Mouse (Mus musculus): Measurements from ENCODE around the gene Cox7b. TPM values are rescaled to one million over a fixed set of nuclear protein-coding genes. Genes with fewer than 3 reads are reported as not detected.
"Not testable (repeated sequence)": the region's sequence is repeated elsewhere in the genome, so short reads cannot be mapped to it uniquely, and the experiment has no call there.

Cox7b gene
- polyA plus RNA-seq (2012; rRNA removed): 532 and 542 TPM in 2 replicates

DNA sequence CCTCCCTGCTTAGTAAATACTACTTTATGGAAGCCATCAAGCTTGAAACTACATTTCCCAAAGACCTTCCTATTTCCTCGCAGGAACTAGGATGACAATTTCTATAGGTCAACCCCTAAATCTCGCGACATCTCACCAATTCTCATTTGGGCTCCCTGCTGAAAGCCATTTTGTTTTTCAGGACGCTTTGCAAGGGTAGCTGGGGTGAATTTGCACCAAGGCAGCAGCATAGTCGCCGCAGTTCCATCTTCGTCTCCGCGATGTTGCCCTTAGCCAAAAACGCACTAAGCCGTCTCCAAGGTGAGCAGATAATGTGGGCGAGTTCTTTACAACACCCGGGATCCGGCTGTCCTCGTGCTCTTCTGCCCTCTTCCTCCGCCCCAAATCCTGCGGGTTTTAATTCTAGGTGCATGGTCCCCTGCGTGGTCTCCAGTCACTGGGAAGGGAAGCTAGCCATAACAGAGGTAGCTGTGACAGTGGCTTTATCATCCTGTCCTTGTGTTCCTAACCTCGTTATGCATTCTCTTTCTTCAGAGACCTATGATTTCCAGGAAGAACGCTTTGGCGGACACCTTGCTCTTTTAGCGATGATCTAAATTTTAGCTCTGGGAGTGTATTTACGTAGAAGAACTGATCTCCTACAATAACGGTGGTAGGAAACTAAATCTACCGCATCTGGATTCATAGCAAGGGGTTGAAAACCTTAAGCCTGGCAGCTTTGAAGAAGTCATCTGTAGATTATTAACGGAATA is at the start of gene Cox7b:
Gene Cox7b, plus strand, starts transcription at position 130 of the 752 bp plus-strand sequence.
- TF ChIP-seq POLR2A (IDR thresholded peaks at IDR 0.05; ENCODE audit: low read depth, low read length) (no peak), CTCF (conservative IDR thresholded peaks at IDR 0.05; ENCODE audit: insufficient read depth, insufficient read length, low read depth, low read length) (no peak)
- peak within 1 kb of the TSS; percentile 93 for H3K4me3 ChIP-seq (ENCODE audit: insufficient read depth, low read depth, low read length)
- H3K36me3 ChIP-seq (ENCODE audit: control insufficient read depth, insufficient read depth, low read length): no peaks in the 10 kb centered on the region; the same call in 1 of the 2 replicates
- H3K27me3 ChIP-seq (replicated peaks; ENCODE audit: control insufficient read depth, insufficient read depth, low read length): no peaks in the 10 kb centered on the region
- WGBS: under 1% methylated on average over 26 of the region's 26 CpGs
- H3K27ac ChIP-seq (ENCODE audit: insufficient read depth, low read depth, low read length): peak within 1 kb of the TSS; percentile 96
- peak; percentile 90 for DNase-seq
- H3K4me1 ChIP-seq (ENCODE audit: control insufficient read depth, insufficient read depth, low read length): no peaks in the 10 kb centered on the region; the same call in 1 of the 2 replicates

DNA sequence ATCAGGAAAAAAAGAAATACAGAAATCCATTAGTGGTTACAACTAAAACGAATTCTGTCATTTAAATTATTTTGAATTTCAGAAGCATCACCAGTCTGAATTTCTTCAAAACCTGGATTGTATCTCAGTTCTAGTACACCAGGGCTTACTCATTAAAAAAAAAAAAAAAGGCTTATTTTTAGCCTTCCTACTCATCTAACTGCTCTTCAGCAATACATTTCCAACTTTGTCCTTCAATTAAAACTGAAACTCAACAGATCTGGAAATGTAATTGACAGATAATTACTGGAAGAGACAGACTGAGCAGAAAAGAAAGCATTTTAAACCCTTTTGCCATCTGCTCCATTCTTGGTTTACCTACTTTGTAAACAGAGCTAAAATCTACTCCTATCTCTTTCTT is 13.9 kb upstream of the Cox7b start:
- Histone ChIP-seq H3K27me3 (replicated peaks; ENCODE audit: control insufficient read depth, insufficient read depth, low read length) (no peaks in the 10 kb centered on the region), H3K36me3 (ENCODE audit: control insufficient read depth, insufficient read depth, low read length) (no peaks in the 10 kb centered on the region), H3K27ac (ENCODE audit: insufficient read depth, low read depth, low read length) (no peak overlapping the region), H3K4me3 (ENCODE audit: insufficient read depth, low read depth, low read length) (no peak overlapping the region), H3K4me1 (ENCODE audit: control insufficient read depth, insufficient read depth, low read length) (no peaks in the 10 kb centered on the region)
- no peak for DNase-seq
- 96% methylated on average over 1 of the region's 1 CpGs for WGBS
- TF ChIP-seq POLR2A (IDR thresholded peaks at IDR 0.05; ENCODE audit: low read depth, low read length) (no peak), CTCF (conservative IDR thresholded peaks at IDR 0.05; ENCODE audit: insufficient read depth, insufficient read length, low read depth, low read length) (no peak)

DNA sequence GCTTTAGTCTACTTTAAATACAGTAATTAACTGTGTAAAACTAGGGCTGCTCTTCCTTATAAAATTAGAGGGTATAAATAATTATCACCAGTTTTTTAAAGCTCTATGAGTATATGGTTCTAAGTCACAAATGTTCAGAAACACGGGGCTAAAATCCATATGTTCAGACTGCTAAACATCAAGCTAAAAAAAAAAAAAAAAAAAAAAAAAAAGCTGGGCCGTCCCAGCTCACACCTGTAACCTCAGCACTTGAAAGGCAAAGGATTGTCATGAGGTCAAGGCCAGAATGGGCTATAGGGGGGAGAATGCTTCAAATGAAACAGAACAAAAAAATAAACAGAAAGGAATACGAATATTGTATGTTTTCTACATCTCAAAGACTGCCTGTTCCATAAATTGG is 4.7 kb upstream of the Cox7b start:
- Histone ChIP-seq H3K4me1 (ENCODE audit: control insufficient read depth, insufficient read depth, low read length) (peaks cover 2% of the 10 kb centered on the region; the same call in 1 of the 2 replicates), H3K4me3 (ENCODE audit: insufficient read depth, low read depth, low read length) (peak overlapping the region; percentile 98), H3K36me3 (ENCODE audit: control insufficient read depth, insufficient read depth, low read length) (no peaks in the 10 kb centered on the region), H3K27ac (ENCODE audit: insufficient read depth, low read depth, low read length) (no peak overlapping the region), H3K27me3 (replicated peaks; ENCODE audit: control insufficient read depth, insufficient read depth, low read length) (no peaks in the 10 kb centered on the region)
- DNase-seq: no peak
- TF ChIP-seq CTCF (conservative IDR thresholded peaks at IDR 0.05; ENCODE audit: insufficient read depth, insufficient read length, low read depth, low read length): no peak
- TF ChIP-seq POLR2A (IDR thresholded peaks at IDR 0.05; ENCODE audit: low read depth, low read length): no peak
- WGBS: 0% methylated on average over 3 of the region's 3 CpGs

DNA sequence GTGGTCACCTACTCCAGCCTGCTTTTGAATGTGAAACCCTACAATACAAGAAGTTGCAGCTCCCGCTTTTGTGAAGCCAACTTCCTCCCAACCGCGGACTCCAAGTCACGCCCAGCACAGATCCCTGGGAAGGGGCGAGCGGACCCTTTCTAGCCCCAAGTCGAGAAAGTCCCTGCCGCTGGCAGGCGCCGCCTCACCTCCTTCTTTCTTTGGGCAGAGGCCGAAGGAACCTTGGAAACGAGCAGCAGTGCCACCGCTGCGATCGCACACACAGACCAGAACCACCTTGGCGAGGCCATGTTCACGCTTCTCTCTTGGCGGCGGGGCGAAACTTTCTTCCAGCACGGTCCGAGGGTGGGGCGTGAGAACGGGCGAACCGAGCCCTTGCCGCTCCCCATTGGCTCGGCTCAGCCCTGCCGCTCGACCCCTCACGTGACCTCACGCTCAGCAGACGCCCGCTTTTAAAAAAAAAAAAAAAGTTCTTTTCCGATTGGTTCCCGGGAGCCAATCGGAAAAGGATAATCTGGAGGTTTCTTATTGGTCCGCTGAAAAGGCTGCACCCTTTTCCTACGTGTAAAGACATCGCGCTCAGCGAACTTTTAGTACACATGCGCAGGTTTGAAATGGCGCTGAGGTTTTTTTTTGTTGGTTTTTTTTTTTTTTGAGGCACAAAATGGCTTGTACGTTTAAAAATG is 3.9 kb upstream of the Cox7b start, which contains the start of gene Magt1:
Gene Magt1, minus strand, starts transcription at position 442 of the 695 bp plus-strand sequence.
- TF ChIP-seq POLR2A (IDR thresholded peaks at IDR 0.05; ENCODE audit: low read depth, low read length): peak; percentile 51
- TF ChIP-seq CTCF (conservative IDR thresholded peaks at IDR 0.05; ENCODE audit: insufficient read depth, insufficient read length, low read depth, low read length): no peak
- Histone ChIP-seq H3K4me1 (ENCODE audit: control insufficient read depth, insufficient read depth, low read length) (peaks cover 2% of the 10 kb centered on the region; the same call in 1 of the 2 replicates), H3K27me3 (replicated peaks; ENCODE audit: control insufficient read depth, insufficient read depth, low read length) (no peaks in the 10 kb centered on the region), H3K4me3 (ENCODE audit: insufficient read depth, low read depth, low read length) (peak within 1 kb of the TSS; percentile 98), H3K27ac (ENCODE audit: insufficient read depth, low read depth, low read length) (peak within 1 kb of the TSS; percentile 91), H3K36me3 (ENCODE audit: control insufficient read depth, insufficient read depth, low read length) (no peaks in the 10 kb centered on the region)
- WGBS: 1% methylated on average over 44 of the region's 45 CpGs
- peak; percentile 94 for DNase-seq

DNA sequence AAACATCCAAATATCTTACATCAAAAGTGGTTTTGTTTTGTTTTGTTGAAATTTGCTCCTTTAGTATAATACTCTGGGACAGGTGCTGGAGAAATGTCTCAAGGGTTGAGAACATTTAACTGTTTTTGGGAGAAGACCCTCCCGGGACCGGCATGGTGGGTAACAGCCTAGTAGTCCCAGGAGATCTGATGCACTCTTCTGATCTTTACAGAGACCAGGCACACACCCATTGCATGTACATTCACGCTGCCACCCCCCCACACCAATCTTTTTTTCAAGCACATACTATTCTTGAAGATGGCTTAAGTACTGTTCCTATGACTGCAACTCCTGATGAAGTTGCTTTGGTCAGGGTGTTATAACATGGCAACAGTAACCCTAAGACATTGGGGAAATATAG is 2.9 kb upstream of the Cox7b start:
- Histone ChIP-seq H3K27ac (ENCODE audit: insufficient read depth, low read depth, low read length) (peak overlapping the region; percentile 91; the same call in 1 of the 2 replicates), H3K36me3 (ENCODE audit: control insufficient read depth, insufficient read depth, low read length) (no peaks in the 10 kb centered on the region), H3K27me3 (replicated peaks; ENCODE audit: control insufficient read depth, insufficient read depth, low read length) (no peaks in the 10 kb centered on the region), H3K4me3 (ENCODE audit: insufficient read depth, low read depth, low read length) (no peak overlapping the region), H3K4me1 (ENCODE audit: control insufficient read depth, insufficient read depth, low read length) (peaks cover 2% of the 10 kb centered on the region; the same call in 1 of the 2 replicates)
- TF ChIP-seq POLR2A (IDR thresholded peaks at IDR 0.05; ENCODE audit: low read depth, low read length) (no peak), CTCF (conservative IDR thresholded peaks at IDR 0.05; ENCODE audit: insufficient read depth, insufficient read length, low read depth, low read length) (no peak)
- DNase-seq: no peak
- 76% methylated on average over 3 of the region's 3 CpGs for WGBS

DNA sequence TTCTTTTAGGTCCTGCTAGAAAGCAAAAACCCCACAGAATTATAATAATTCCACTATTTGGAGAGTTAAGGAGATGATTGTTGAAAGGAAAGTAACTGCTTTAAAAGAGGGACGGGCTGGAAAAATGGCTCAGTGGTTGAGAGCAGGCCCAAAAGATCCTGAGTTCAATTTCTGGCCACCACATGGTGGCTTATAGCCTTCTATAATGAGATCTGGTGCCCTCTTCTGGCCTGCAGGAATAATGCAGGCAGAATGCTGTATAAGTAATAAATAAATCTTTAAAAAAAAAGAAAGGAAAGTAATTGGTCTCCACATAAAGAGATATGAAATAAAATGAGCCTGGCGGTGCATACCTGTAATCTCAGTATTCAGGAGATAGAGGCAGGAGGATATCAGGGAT is 2.3 kb upstream of the Cox7b start:
- 15% methylated on average over 2 of the region's 2 CpGs for WGBS
- no peak overlapping the region for H3K4me3 ChIP-seq (ENCODE audit: insufficient read depth, low read depth, low read length)
- no peaks in the 10 kb centered on the region for H3K27me3 ChIP-seq (replicated peaks; ENCODE audit: control insufficient read depth, insufficient read depth, low read length)
- H3K4me1 ChIP-seq (ENCODE audit: control insufficient read depth, insufficient read depth, low read length): peaks cover 2% of the 10 kb centered on the region; the same call in 1 of the 2 replicates
- no peak overlapping the region for H3K27ac ChIP-seq (ENCODE audit: insufficient read depth, low read depth, low read length)
- TF ChIP-seq CTCF (conservative IDR thresholded peaks at IDR 0.05; ENCODE audit: insufficient read depth, insufficient read length, low read depth, low read length) (peak; percentile 29; the same call in 1 of the 2 replicates), POLR2A (IDR thresholded peaks at IDR 0.05; ENCODE audit: low read depth, low read length) (no peak)
- peak; percentile 61 for DNase-seq
- no peaks in the 10 kb centered on the region for H3K36me3 ChIP-seq (ENCODE audit: control insufficient read depth, insufficient read depth, low read length)

DNA sequence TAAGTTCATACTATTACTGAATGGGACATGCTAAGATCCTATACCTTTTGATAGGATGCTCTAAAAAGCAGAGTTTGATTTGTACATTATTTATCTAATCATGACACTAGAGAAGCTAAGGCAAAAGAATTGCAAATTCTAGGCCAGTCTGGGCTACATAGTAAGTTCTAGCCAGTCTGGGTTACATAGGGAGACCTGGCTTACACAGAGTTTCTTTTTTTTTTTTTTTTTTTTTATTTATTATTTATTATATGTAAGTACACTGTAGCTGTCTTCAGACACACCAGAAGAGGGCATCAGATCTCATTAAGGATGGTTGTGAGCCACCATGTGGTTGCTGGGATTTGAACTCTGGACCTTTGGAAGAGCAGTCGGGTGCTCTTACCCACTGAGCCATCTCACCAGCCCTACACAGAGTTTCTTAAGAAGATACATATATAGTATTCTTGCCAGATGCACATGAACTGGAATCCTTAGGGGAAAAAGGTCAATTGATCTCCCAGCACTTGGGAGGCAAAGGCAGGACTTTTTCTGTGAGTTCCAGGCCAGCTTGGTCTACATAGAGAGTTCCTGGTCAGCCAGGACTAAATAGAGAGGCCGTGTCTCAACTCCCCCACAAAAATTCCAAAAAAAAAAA is 641 bp upstream of the Cox7b start:
- not testable (repeated sequence) for H3K27me3 ChIP-seq (replicated peaks; ENCODE audit: control insufficient read depth, insufficient read depth, low read length); DNase-seq; H3K36me3 ChIP-seq (ENCODE audit: control insufficient read depth, insufficient read depth, low read length); H3K4me1 ChIP-seq (ENCODE audit: control insufficient read depth, insufficient read depth, low read length); H3K4me3 ChIP-seq (ENCODE audit: insufficient read depth, low read depth, low read length)
- WGBS: 50% methylated on average over 2 of the region's 2 CpGs
- H3K27ac ChIP-seq (ENCODE audit: insufficient read depth, low read depth, low read length): peak overlapping the region; percentile 96

All from kidney, adult 2 months (tissue).